Mouse (Mus musculus) heart, embryonic 14.5 days (tissue): ENCODE results near the gene Lmo2. TPM values are rescaled to one million over a fixed set of nuclear protein-coding genes. Genes with fewer than 3 reads are reported as not detected.

Experiments used
- ATAC-seq: fragments of 200-750 bp; cut with Nextera tagmentation; 2 replicates; pipeline ENCODE4 v1.8.0; 2017; ENCODE audit warnings: low read depth, moderate TSS enrichment; ENCODE audit not compliant: insufficient number of reproducible peaks, insufficient read depth, low FRiP score
- H3K27ac ChIP-seq, 2 experiments: fragments of 200-500 bp in 1 of 2; fragments of 300-500 bp in 1 of 2; sonication (generic) in 1 of 2; replicated peaks in 1 of 2; 2 replicates each; pipeline ENCODE4 v1.5.1; 2012 to 2014; ENCODE audit warnings: low read depth in 2 of 2, low read length in 2 of 2, control low read depth in 1 of 2, mild to moderate bottlenecking in 1 of 2, mixed read lengths in 1 of 2; ENCODE audit not compliant: control insufficient read depth in 1 of 2, insufficient read depth in 1 of 2
- H3K27me3 ChIP-seq: fragments of 300-500 bp; sonication (generic); 2 replicates; pipeline ENCODE4 v1.6.1; 2014; ENCODE audit warnings: mild to moderate bottlenecking, low read length, control low read depth; ENCODE audit not compliant: control insufficient read depth, insufficient read depth
- H3K36me3 ChIP-seq: fragments of 300-500 bp; sonication (generic); 2 replicates; pipeline ENCODE4 v1.6.1; 2014; ENCODE audit warnings: mild to moderate bottlenecking, control low read depth, low read length, mixed read lengths; ENCODE audit not compliant: control insufficient read depth, insufficient read depth
- H3K4me1 ChIP-seq, 2 experiments: fragments of 200-500 bp in 1 of 2; fragments of 300-500 bp in 1 of 2; sonication (generic) in 1 of 2; 2 replicates each; pipeline ENCODE4 v1.6.1; 2012 to 2014; ENCODE audit warnings: low read length in 2 of 2, control low read depth in 1 of 2, mixed read lengths in 1 of 2; ENCODE audit not compliant: control insufficient read depth in 2 of 2, insufficient read depth in 2 of 2
- H3K4me2 ChIP-seq: fragments of 300-500 bp; sonication (generic); 2 replicates; pipeline ENCODE4 v1.6.1; 2014; ENCODE audit warnings: mild to moderate bottlenecking, low read length
- H3K4me3 ChIP-seq, 2 experiments: fragments of 200-500 bp in 1 of 2; fragments of 300-500 bp in 1 of 2; sonication (generic) in 1 of 2; 2 replicates each; pipeline ENCODE4 v1.5.1; 2012 to 2014; ENCODE audit warnings: low read length in 2 of 2, mild to moderate bottlenecking in 2 of 2, control low read depth in 1 of 2, low read depth in 1 of 2, moderate library complexity in 1 of 2; ENCODE audit not compliant: control insufficient read depth in 1 of 2, insufficient read depth in 1 of 2
- H3K9ac ChIP-seq: fragments of 300-500 bp; sonication (generic); 2 replicates; pipeline ENCODE4 v1.6.1; 2014; ENCODE audit warnings: mild to moderate bottlenecking, low read length
- H3K9me3 ChIP-seq: fragments of 300-500 bp; sonication (generic); 2 replicates; pipeline ENCODE4 v1.6.1; 2016; ENCODE audit warnings: low read length, control low read depth; ENCODE audit not compliant: control insufficient read depth
- WGBS: fragments of 180-500 bp; shearing (Covaris S2); extraction: QIAGEN DNeasy Blood & Tissue Kit; methylation state at CpG from one replicate; pipeline ENCODE4 v1.1.7; 2014; 5-methylcytosine and 5-hydroxymethylcytosine counted together
- polyA plus RNA-seq: library from polyadenylated mRNA; unstranded; fragments of >200 nt; fragmentation: Nextera tagmentation; extraction: Ambion mirVana; gene quantifications from 2 replicates; pipeline ENCODE4 v1.2.1, GENCODE M21; 2014

Gene Lmo2
- polyA plus RNA-seq, 1 experiment from 2014 or later, result 21.9 TPM

DNA sequence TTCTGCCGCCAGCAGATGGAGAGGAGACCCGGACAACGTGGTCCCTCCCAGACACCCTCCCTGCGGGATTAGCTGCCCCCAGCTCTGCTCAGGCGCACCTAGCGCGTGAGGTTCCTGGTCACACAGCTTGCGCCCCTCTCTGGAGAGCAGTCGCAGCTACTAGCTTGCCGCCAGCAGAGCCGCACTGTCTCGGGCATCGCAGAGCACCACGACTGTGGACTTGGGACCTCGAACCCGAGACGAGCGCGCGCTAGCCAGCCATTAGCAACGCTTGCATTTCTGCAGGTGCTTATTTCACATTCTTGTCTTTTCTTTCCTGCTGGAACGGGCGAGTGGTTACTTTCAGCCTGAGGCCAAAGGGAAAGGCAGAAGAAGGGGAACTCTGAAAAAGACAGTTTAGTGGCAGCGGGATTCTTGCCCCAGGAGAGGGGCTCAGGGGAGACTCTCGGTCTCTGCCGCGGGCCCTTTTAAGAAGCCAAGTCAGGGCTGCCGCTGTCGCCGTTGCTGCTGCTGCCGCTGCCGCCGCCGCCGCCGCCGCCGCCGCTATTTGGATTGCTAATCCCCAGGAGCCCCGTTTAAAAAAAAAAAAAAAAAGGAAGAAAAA, 11.8 kb downstream of the Lmo2 start:
- H3K9me3 ChIP-seq, result no peaks in the 10 kb centered on the region
- peak overlapping the region; percentile 98 for H3K4me2 ChIP-seq
- peak overlapping the region; percentile 53 to 84 for H3K4me3 ChIP-seq
- H3K27ac ChIP-seq, result peak overlapping the region; percentile 25 to 75
- peak overlapping the region; percentile 80 for H3K9ac ChIP-seq
- H3K27me3 ChIP-seq, result peaks cover 43% of the 10 kb centered on the region
- ATAC-seq, result peak; percentile 79
- 1% methylated on average over 40 of the region's 40 CpGs for WGBS
- peaks cover 8% of the 10 kb centered on the region; the same call in 1 of the 2 replicates for H3K36me3 ChIP-seq
- H3K4me1 ChIP-seq, result peaks cover 0 to 7% of the 10 kb centered on the region in 2 experiments; a peak in 1 of 4 replicates

DNA sequence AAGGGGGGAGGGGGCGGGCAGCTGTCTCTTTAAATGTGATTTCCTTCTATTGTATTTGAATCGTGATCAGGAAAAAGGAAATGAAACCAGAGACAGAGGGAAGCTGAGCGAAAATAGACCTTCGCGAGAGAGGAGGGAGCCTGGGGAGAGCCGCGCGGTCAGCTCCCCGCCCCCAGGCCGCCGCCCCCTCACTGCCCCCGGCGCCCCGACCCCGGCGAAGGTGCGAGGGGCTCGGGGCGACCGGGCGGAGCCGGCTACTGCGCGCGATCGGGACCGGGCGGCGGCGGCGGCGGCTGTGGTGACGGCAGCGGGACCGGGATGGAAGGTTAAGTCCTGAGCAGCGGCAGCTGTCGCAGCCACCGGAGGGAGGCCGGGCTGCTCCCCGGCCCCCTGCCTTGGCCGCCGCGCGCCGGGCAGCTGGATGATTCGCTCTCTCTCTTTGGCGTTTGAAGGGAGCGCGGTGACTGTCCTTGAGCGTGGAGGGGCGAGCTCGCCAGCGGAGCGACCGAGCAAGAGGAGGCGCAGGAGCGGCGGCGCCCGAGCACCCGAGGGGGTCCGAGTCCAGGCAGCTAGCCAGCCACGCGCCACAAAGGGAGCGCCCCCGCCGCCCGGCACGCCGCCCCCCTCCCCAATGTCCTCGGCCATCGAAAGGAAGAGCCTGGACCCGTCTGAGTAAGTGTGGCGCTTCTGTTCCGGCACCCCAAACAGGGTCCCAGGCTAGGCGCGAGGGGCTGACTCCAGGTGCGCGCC, 12.4 kb downstream of the Lmo2 start:
- Histone ChIP-seq H3K9me3 (no peaks in the 10 kb centered on the region), H3K4me1 (peaks cover 0 to 7% of the 10 kb centered on the region in 2 experiments; a peak in 1 of 4 replicates), H3K4me2 (peak overlapping the region; percentile 98), H3K27ac (peak overlapping the region in 1 of 2 experiments; percentile 75; a peak in 2 of 4 replicates), H3K4me3 (peak overlapping the region; percentile 53 to 84), H3K27me3 (peaks cover 43% of the 10 kb centered on the region), H3K9ac (peak overlapping the region; percentile 80), H3K36me3 (peaks cover 8% of the 10 kb centered on the region; the same call in 1 of the 2 replicates)
- peak; percentile 68; the same call in 1 of the 2 replicates for ATAC-seq
- WGBS, result under 1% methylated on average over 52 of the region's 79 CpGs

DNA sequence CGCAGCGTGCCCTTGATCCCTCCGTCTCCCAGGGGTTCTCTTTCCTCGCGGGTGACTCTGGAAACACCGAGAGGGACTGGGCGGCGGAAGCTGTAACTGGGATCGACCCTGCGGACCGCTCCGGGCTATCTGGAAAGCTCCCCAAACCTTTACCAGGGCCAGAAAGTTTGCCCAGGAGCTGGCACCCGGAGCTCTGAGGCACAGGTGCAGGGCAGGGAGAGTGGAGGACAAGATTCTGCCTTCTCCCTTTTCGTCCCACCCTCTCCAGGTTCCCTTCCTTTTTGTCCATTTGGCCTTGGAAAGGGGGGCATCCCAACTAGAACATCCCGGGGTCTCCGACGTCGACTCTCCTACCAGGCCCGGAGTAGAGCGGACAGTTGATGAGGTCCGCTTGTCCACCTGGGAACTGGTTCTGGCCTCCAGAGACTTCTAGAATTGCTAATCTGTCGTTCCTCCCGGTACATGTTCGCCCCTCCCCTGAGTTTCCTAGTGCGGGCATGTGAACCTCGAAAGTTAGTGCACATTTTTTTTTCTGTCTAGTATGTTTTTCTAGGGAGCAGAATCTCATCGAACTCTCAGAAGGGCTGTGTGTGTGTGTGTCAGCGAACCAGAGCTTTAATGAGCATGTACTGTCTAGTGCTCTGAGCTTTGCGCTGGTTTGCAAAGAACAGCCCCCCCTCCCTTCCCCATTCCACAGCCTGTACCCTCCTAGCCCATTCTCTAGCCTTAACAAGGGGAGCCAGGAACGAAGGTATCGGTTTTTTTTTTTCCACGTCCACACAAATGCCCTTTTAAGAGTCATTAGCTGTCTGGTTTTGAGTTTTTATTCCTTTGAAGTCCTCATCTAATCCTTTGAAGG, 13.2 kb downstream of the Lmo2 start:
- H3K36me3 ChIP-seq, result peaks cover 8% of the 10 kb centered on the region; the same call in 1 of the 2 replicates
- H3K4me1 ChIP-seq, result peaks cover 0 to 7% of the 10 kb centered on the region in 2 experiments; a peak in 1 of 4 replicates
- peak overlapping the region; percentile 98 for H3K4me2 ChIP-seq
- 0 out of 2 replicates have a peak, but pooled peaks have one; percentile 12 for ATAC-seq
- H3K27ac ChIP-seq, result peak overlapping the region in 1 of 2 experiments; percentile 75; a peak in 1 of 4 replicates
- peak overlapping the region; percentile 80 for H3K9ac ChIP-seq
- peak overlapping the region; percentile 53 to 84 for H3K4me3 ChIP-seq
- H3K27me3 ChIP-seq, result peaks cover 43% of the 10 kb centered on the region
- WGBS, result 1% methylated on average over 30 of the region's 32 CpGs
- H3K9me3 ChIP-seq, result no peaks in the 10 kb centered on the region

DNA sequence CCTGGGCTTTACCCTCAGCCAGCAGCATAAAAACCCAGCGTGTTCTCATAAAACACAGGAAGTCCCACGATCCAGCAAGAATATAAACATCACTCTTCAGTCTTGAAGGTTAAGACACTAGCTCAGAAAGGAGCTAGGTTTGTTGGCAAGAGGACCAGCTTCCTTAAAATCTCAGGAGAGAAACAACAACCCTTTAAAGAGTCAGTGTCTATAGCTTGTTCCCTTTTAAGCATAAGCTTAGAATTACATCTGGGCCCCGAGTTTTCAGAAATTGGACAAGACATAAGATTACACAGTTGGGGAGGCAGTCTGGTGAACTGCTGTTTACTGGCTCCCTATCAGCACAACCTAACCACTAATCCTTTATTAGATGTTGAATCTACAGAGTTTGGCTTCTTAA, 14.1 kb downstream of the Lmo2 start:
- Histone ChIP-seq H3K27me3 (peaks cover 40% of the 10 kb centered on the region), H3K9me3 (no peaks in the 10 kb centered on the region)
- WGBS, result 39% methylated on average over 3 of the region's 3 CpGs

DNA sequence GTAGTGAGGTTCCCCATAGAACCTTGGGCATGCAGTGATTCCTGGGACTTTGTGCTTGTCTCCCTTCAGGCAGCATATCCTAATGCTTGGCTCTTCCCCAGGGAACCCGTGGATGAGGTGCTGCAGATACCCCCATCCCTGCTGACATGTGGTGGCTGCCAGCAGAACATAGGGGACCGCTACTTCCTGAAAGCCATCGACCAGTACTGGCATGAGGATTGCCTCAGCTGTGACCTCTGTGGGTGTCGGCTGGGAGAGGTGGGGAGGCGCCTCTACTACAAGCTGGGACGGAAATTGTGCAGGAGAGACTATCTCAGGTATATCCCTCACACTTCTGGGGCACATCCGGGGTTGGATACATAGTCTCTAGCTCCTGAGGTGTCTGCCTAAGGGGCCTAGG, 18.1 kb downstream of the Lmo2 start:
- H3K36me3 ChIP-seq, result peaks cover 22% of the 10 kb centered on the region; the same call in 1 of the 2 replicates
- H3K4me3 ChIP-seq, result no peak overlapping the region
- peaks cover 0 to 3% of the 10 kb centered on the region in 2 experiments; a peak in 1 of 4 replicates for H3K4me1 ChIP-seq
- ATAC-seq, result no peak
- peaks cover 34% of the 10 kb centered on the region for H3K27me3 ChIP-seq
- 65% methylated on average over 7 of the region's 7 CpGs for WGBS
- H3K4me2 ChIP-seq, result no peak overlapping the region
- no peak overlapping the region for H3K9ac ChIP-seq
- no peak overlapping the region for H3K27ac ChIP-seq
- H3K9me3 ChIP-seq, result no peaks in the 10 kb centered on the region

More for the DNA sequence above, 14.1 kb downstream of the Lmo2 start:
- H3K27ac ChIP-seq, result no peak overlapping the region
- peaks cover 8% of the 10 kb centered on the region; the same call in 1 of the 2 replicates for H3K36me3 ChIP-seq
- H3K4me1 ChIP-seq, result peaks cover 0 to 7% of the 10 kb centered on the region in 2 experiments; a peak in 1 of 4 replicates
- peak overlapping the region; percentile 98 for H3K4me2 ChIP-seq
- H3K9ac ChIP-seq, result no peak overlapping the region
- H3K4me3 ChIP-seq, result peak overlapping the region in 1 of 2 experiments; percentile 84; a peak in 1 of 4 replicates
- ATAC-seq, result no peak

DNA sequence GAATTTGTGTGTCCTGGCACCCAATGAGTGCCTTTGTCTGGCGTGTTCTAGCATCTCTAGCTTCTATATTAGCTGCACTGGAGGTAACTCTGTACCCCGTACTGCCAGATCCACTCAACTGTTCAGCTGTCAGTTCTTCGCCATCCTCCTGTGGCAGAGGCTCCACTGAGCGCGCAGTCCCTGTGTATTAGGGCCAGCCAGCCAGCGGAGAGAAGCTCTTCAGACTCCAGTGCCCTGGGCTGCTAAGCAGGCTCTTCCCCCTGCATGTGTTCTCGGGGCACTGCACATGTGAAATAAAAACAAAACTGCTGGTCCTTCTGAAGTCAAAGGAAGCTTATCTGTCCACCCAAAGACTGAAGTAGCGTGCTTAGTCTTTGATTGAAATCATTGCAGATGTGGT, 19.4 kb downstream of the Lmo2 start:
- Histone ChIP-seq H3K36me3 (peaks cover 22% of the 10 kb centered on the region; the same call in 1 of the 2 replicates), H3K9me3 (no peaks in the 10 kb centered on the region), H3K27me3 (peaks cover 22% of the 10 kb centered on the region), H3K4me2 (no peak overlapping the region), H3K27ac (no peak overlapping the region), H3K9ac (no peak overlapping the region), H3K4me1 (no peaks in the 10 kb centered on the region), H3K4me3 (no peak overlapping the region)
- 78% methylated on average over 8 of the region's 8 CpGs for WGBS
- ATAC-seq, result no peak

DNA sequence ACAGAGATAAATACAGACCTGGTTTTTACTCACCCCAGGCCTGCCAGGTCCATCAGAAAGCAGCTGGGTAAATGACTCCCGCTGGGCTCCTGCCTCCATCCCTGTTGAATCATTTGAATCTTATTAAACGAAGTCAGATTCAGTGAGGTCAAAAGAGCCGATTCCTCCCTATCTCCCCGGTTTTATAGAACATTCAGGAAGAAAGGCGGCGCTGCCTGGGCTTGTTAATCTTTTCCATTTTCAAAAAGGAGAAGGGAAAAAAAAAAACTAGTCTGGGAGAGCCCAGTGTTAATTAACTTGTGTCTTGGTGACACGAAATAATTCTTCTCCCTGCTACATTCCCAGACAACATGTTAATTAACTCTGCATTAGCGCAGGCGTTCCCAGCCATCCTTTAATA, 19.9 kb downstream of the Lmo2 start:
- Histone ChIP-seq H3K4me2 (no peak overlapping the region), H3K4me1 (no peaks in the 10 kb centered on the region), H3K4me3 (no peak overlapping the region), H3K9ac (no peak overlapping the region), H3K9me3 (no peaks in the 10 kb centered on the region), H3K27ac (no peak overlapping the region), H3K27me3 (peaks cover 17% of the 10 kb centered on the region), H3K36me3 (peaks cover 22% of the 10 kb centered on the region; the same call in 1 of the 2 replicates)
- 73% methylated on average over 9 of the region's 9 CpGs for WGBS
- ATAC-seq, result no peak
